Mouse (Mus musculus) thymus, adult 2 months (tissue): ENCODE measurements at regions not wholly inside any gene's neighbourhood (a gene's known extent, or its start where the extent isn't known, plus 50 kb on each side); places are given as distances from the start of the nearest gene placed in this dataset.

Source experiments
- CTCF ChIP-seq: fragments of 200-500 bp; IDR thresholded peaks from 2 replicates; pipeline ENCODE4 v1.5.1; 2012; ENCODE audit warnings: mild to moderate bottlenecking, control low read depth, low read length, moderate library complexity, borderline replicate concordance; ENCODE audit not compliant: control insufficient read depth, poor library complexity, insufficient read depth; ENCODE audit errors: extremely low read depth
- POLR2A ChIP-seq: fragments of 200-500 bp; IDR thresholded peaks from 2 replicates; pipeline ENCODE4 v1.6.1; 2012; ENCODE audit warnings: mild to moderate bottlenecking, low read length, control low read depth, moderate library complexity; ENCODE audit not compliant: control insufficient read depth, poor library complexity, insufficient read depth; ENCODE audit errors: extremely low read depth

DNA sequence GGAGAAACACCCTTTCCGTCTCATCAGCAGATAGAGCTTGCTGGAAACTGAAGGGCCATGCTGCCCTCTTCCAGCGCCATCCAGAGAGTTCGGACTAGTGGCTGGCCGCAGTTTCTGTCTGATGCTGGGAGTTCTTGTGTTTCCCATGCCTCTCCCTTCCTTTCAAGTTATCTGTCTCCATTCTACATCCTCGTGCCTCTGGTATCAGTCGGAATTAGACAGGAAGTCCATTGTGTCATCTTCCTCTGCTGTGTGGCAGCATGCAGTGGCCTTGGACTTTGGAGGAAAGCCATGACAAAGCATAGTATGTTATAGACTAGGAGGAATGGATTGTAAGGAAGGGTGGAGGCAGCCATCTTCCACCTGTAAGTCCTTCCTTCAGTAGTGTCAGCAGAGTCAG is 201.4 kb downstream of the Tex29 start:
- TF ChIP-seq CTCF (no peak), POLR2A (no peak)
